Mouse (Mus musculus) cerebellum, adult 18-20 months (tissue): ENCODE measurements around the gene Kif5a.
"Not testable (repeated sequence)": the region's sequence is repeated elsewhere in the genome, so short reads cannot be mapped to it uniquely, and the experiment has no call there.

Experiments
- DNase-seq, 2 experiments: peaks; one replicate each; pipeline ENCODE4 v3.0.0; 2021

The Kif5a gene

GRCm38 (mm10) chr10:127262548-127263398, at the start of gene Kif5a:
Gene Kif5a (minus strand): TSS chr10:127263348.
- DNase-seq, result peak; percentile 85 to 90

GRCm38 (mm10) chr10:127312858-127313257, 49.7 kb upstream of the Kif5a start:
- no peak for DNase-seq

- peak; percentile 84 to 87 for DNase-seq
Measured at GRCm38 (mm10) chr10:127312356-127312676, 49.2 kb upstream of the Kif5a start.

GRCm38 (mm10) chr10:127311476-127312355, 48.6 kb upstream of the Kif5a start, which contains the start of gene Mars:
Gene Mars (minus strand): TSS chr10:127311786.
- DNase-seq, result peak; percentile 94 to 98

- DNase-seq, result no peak
Measured at GRCm38 (mm10) chr10:127310523-127311475, 47.7 kb upstream of the Kif5a start.

GRCm38 (mm10) chr10:127309167-127309566, 46.0 kb upstream of the Kif5a start:
- not testable (repeated sequence) for DNase-seq

- no peak for DNase-seq
Measured at GRCm38 (mm10) chr10:127303136-127303535, 40.0 kb upstream of the Kif5a start.

GRCm38 (mm10) chr10:127300361-127300760, 37.2 kb upstream of the Kif5a start:
- no peak for DNase-seq

- DNase-seq, result no peak
Measured at GRCm38 (mm10) chr10:127297015-127297871, 34.1 kb upstream of the Kif5a start.

- DNase-seq, result no peak
Measured at GRCm38 (mm10) chr10:127295986-127296794, 33.0 kb upstream of the Kif5a start.

- no peak for DNase-seq
Measured at GRCm38 (mm10) chr10:127294895-127295510, 31.9 kb upstream of the Kif5a start.

GRCm38 (mm10) chr10:127293590-127294113, 30.5 kb upstream of the Kif5a start:
- DNase-seq, result no peak

- no peak for DNase-seq
Measured at GRCm38 (mm10) chr10:127292987-127293538, 29.9 kb upstream of the Kif5a start.

GRCm38 (mm10) chr10:127291881-127292638, 28.9 kb upstream of the Kif5a start:
- DNase-seq, result no peak

- DNase-seq, result peak in 1 of 2 experiments; percentile 58
Measured at GRCm38 (mm10) chr10:127290930-127291880, 28.1 kb upstream of the Kif5a start.

- peak; percentile 100 for DNase-seq
Measured at GRCm38 (mm10) chr10:127290307-127290929, 27.3 kb upstream of the Kif5a start.
